Mouse (Mus musculus) spleen, adult 18-20 months (tissue): Measurements from ENCODE around the gene Chrnb2.

ENCODE experiments used
- DNase-seq, 2 experiments: peaks; one replicate each; pipeline ENCODE4 v3.0.0; 2022; ENCODE audit warnings: mixed read lengths in 2 of 2

Chrnb2 gene

DNA sequence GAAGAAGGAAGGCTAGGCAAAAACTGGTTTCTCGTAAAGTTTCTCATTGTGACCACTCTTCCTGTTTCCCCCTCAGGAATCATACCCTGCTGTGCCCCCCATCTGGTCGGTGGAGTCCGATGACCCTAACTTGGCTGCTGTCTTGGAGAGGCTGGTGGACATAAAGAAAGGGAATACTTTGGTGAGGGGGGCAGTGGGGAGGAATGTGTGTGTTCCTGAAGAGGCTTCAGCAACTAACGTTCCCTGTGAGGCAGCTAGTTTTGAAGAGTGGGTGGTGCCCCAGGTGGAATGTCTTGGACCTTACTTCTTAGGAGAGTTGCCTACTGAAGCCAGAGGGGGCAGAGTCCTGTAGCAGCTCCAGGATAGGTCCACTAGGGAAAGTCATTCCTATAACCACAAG is 11.6 kb upstream of the Chrnb2 start:
- no peak for DNase-seq

GRCm38 (mm10) chr3:89774236-89774960 is 10.0 kb upstream of the Chrnb2 start:
- DNase-seq = peak in 1 of 2 experiments; percentile 16

- DNase-seq = no peak
Observed at GRCm38 (mm10) chr3:89773740-89774211, 9.3 kb upstream of the Chrnb2 start.

DNA sequence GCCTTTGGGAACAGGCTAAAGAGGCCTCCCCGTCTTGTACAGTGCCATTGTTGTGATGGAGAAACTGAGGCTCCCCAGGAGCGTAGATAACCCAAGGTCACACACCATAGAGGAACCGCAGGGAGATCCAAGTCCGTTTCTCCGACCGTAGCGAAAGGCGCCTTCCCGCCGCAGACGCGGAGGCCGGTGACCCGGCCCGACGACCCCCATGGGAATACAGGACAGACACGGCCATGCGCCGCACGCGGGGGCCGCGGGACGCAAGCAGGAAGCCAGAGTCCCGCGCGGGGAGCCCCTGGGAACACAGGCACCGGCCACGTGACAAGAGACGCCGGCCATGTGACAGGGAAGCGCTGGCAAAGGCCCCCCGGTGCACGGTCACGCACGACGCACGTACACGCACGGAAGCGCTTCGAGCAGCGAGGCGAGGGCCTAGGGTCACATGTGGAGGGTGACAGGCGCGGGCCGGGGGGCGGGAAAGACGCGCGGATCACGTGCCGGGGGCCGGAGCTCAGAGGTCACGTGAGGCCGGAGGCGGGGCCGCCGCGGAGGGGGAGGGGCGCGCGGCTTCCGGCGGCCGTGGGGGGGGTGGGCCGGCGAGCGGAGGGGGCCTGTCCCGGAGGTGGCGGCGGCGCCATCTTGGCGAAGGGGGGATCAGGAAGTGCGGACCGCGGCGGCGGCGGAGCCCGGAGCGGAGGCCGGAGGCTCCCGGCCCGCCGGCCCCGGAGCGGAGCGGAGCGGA is 8.7 kb upstream of the Chrnb2 start, which contains the start of gene Ube2q1:
Gene Ube2q1, plus strand, starts transcription at position 649 of the 742 bp plus-strand sequence.
- peak; percentile 94 to 96 for DNase-seq

- peak; percentile 70 to 71 for DNase-seq
Observed at GRCm38 (mm10) chr3:89772588-89772967, 8.1 kb upstream of the Chrnb2 start.

- no peak for DNase-seq
Observed at GRCm38 (mm10) chr3:89770425-89771002, 6.1 kb upstream of the Chrnb2 start.

- no peak for DNase-seq
Observed at GRCm38 (mm10) chr3:89769584-89769983, 5.2 kb upstream of the Chrnb2 start.

- no peak for DNase-seq
Observed at GRCm38 (mm10) chr3:89759786-89760185, 4.6 kb downstream of the Chrnb2 start.

- DNase-seq = no peak
Observed at GRCm38 (mm10) chr3:89757851-89758250, 6.6 kb downstream of the Chrnb2 start.

- no peak for DNase-seq
Observed at GRCm38 (mm10) chr3:89755283-89755682, 9.1 kb downstream of the Chrnb2 start.

DNA sequence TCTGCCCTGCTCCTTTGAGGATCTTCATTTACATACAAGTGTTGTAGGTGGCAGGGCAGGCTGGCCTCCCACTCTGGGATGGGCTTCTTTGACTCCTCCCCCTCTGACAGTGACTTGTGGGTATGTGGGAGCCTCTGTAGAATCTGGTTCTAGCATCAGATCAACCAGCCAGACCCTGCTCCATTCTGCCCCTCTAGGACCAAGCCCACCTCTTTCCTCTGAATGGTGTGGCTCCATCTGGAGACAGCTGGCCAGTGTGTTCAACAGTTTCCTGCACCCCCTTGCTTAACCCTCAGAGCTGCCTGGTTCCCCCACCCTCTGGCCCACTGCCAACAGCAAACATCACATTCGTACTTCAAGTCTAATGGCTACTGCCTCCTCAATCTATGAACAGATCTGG is 12.1 kb downstream of the Chrnb2 start:
- DNase-seq = no peak

GRCm38 (mm10) chr3:89738509-89738908 is 25.9 kb downstream of the Chrnb2 start:
- DNase-seq = no peak

DNA sequence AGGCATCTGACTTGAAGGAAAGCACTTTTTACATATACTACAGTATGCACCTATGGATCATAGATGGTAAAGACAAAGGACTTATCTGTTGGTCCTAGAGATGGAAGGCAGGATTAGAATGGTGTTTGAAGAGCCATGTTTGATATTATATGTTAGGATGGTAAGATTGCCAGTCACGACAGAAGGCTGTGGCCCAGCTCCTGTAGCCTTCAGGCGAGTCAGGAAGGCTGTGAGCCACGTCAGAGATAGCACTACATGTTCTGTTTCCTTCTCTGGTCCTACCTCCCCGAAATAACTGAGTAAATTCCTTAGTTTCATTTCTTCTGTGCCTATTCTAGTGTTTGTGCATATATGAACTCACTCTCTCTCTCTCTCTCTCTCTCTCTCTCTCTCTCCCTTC is 32.3 kb downstream of the Chrnb2 start:
- DNase-seq = no peak

GRCm38 (mm10) chr3:89730350-89731331 is 33.8 kb downstream of the Chrnb2 start:
- peak; percentile 85 to 86 for DNase-seq

- no peak for DNase-seq
Observed at GRCm38 (mm10) chr3:89728848-89729247, 35.6 kb downstream of the Chrnb2 start.

DNA sequence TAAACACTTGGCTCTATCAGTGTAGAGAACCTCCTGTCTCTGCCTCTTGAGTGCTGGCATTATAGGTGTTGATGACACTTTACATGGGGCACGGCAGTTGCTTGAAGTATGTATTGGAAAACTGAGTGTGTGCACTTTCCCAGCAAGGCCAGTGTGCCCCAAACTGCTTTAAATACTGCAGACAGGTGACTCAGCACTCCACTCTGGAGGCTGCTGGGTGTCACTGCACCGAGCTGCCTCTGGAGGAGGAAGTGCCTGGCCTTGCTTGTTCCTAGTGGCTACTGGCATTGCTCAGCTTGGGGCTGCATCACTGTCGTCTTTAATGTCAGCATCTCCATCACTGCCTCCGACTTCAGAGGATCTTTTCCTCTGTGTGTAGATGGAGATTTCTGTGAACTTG is 37.4 kb downstream of the Chrnb2 start:
- peak; percentile 35 to 51 for DNase-seq

GRCm38 (mm10) chr3:89723400-89724084 is 40.9 kb downstream of the Chrnb2 start:
- DNase-seq = no peak

- DNase-seq = no peak
Observed at GRCm38 (mm10) chr3:89722032-89722431, 42.4 kb downstream of the Chrnb2 start.

GRCm38 (mm10) chr3:89715967-89716256 is 48.5 kb downstream of the Chrnb2 start:
- no peak for DNase-seq

- DNase-seq = no peak
Observed at GRCm38 (mm10) chr3:89715207-89715966, 49.0 kb downstream of the Chrnb2 start.
